17 mouse cellular contexts compared by ENCODE assay signal in genomic region chr12:85867125-85867524, GRCm38 (mm10). TPM values are rescaled to one million over a fixed set of nuclear protein-coding genes. Genes with fewer than 3 reads are reported as not detected.
DNase-seq lines count a peak whose midpoint lies in the region; ATAC-seq and TF ChIP-seq lines count a peak whose summit lies in the region.
"Had no signal": no experiment of that assay in that cellular context is flagged by ENCODE, and none has a peak within 500 bp of the region (broad histone marks: within the 10 kb centered on the region; RNA-seq: fewer than 3 reads in every experiment).

No protein-coding gene starts in this region.

- no peak overlapping the region for H3K4me3 ChIP-seq in intestine, postnatal 0 days (ENCODE audit: low read depth, low read length)
- no peak overlapping the region for H3K4me3 ChIP-seq in intestine, embryonic 16.5 days (ENCODE audit: low read length)
- H3K4me3 ChIP-seq in thymus, adult 2 months (ENCODE audit: control insufficient read depth, insufficient read depth, low read length) = no peak overlapping the region
- H3K4me3 ChIP-seq: limb, embryonic 13.5 days; megakaryocyte, embryonic 14.5 days; neural tube, embryonic 15.5 days had no signal

- 0 out of 2 replicates have a peak, but pooled peaks cover 8% of the 10 kb centered on the region for H3K36me3 ChIP-seq in intestine, postnatal 0 days (ENCODE audit: control insufficient read depth, insufficient read depth)
- no peaks in the 10 kb centered on the region for H3K36me3 ChIP-seq in intestine, embryonic 16.5 days (ENCODE audit: control insufficient read depth, insufficient read depth, low read length)
- no peaks in the 10 kb centered on the region for H3K36me3 ChIP-seq in thymus, adult 2 months (ENCODE audit: control insufficient read depth, insufficient read depth, low read length)
- H3K36me3 ChIP-seq in splenic B cell, adult 2 months (ENCODE audit: control insufficient read depth, insufficient read depth, low read length, poor library complexity, severe bottlenecking) = no peaks in the 10 kb centered on the region
- H3K36me3 ChIP-seq: limb, embryonic 13.5 days had no signal

- H3K9ac ChIP-seq in intestine, postnatal 0 days (ENCODE audit: low read depth, low read length) = no peak overlapping the region
- H3K9ac ChIP-seq in intestine, embryonic 16.5 days (ENCODE audit: low read depth, low read length) = no peak overlapping the region
- H3K9ac ChIP-seq: limb, embryonic 13.5 days; neural tube, embryonic 15.5 days had no signal

- H3K4me2 ChIP-seq in intestine, postnatal 0 days (replicated peaks; ENCODE audit: low read depth) = no peak overlapping the region
- no peak overlapping the region for H3K4me2 ChIP-seq in intestine, embryonic 16.5 days (ENCODE audit: low read depth, low read length)
- H3K4me2 ChIP-seq: limb, embryonic 13.5 days; neural tube, embryonic 15.5 days had no signal

- no peaks in the 10 kb centered on the region for H3K9me3 ChIP-seq in intestine, postnatal 0 days (ENCODE audit: control insufficient read depth)
- H3K9me3 ChIP-seq in intestine, embryonic 16.5 days (ENCODE audit: control insufficient read depth, low read length) = no peaks in the 10 kb centered on the region
- H3K9me3 ChIP-seq: limb, embryonic 13.5 days; megakaryocyte, embryonic 14.5 days; neural tube, embryonic 15.5 days had no signal

- peak; percentile 10 for DNase-seq in thymus, postnatal 25 days
- DNase-seq in thymus, adult 2 months = no peak
- DNase-seq in R1 (ENCODE audit: low read depth, low spot score) = peak; percentile 10
- peak; percentile 49 for DNase-seq in splenic B cell, adult 2 months (ENCODE audit: low read depth, low spot score)
- DNase-seq in adrenal gland, postnatal 4 days (ENCODE audit: low spot score in 2 of 2) = no peak
- no peak for DNase-seq in adrenal gland, postnatal 10 days
- DNase-seq: cerebellum, adult 8-10 months; heart, adult 18-20 months; kidney, postnatal 10 days; lung, adult 18-20 months; right cerebral cortex, adult 18-20 months had no signal

- no peak overlapping the region for H3K27ac ChIP-seq in intestine, postnatal 0 days (ENCODE audit: low read depth, low read length)
- no peak overlapping the region for H3K27ac ChIP-seq in intestine, embryonic 16.5 days (ENCODE audit: low read length)
- H3K27ac ChIP-seq in thymus, adult 2 months (ENCODE audit: control insufficient read depth, insufficient read depth, low read length) = no peak overlapping the region
- H3K27ac ChIP-seq: limb, embryonic 13.5 days; neural tube, embryonic 15.5 days had no signal

- no peak for TF ChIP-seq POLR2A in thymus, adult 2 months (IDR thresholded peaks at IDR 0.05; ENCODE audit: control insufficient read depth, extremely low read depth, insufficient read depth, low read length, poor library complexity)

- H3K4me1 ChIP-seq in intestine, postnatal 0 days (replicated peaks; ENCODE audit: control insufficient read depth, insufficient read depth, low read length) = no peaks in the 10 kb centered on the region
- peaks cover 6% of the 10 kb centered on the region for H3K4me1 ChIP-seq in intestine, embryonic 16.5 days (ENCODE audit: control insufficient read depth, insufficient read depth, low read length)
- H3K4me1 ChIP-seq in thymus, adult 2 months (replicated peaks; ENCODE audit: control insufficient read depth, insufficient read depth, low read length) = no peaks in the 10 kb centered on the region

- ATAC-seq in intestine, postnatal 0 days = no peak
- ATAC-seq in intestine, embryonic 16.5 days = no peak
- ATAC-seq: inflammation-experienced regulatory T-cells, adult 6 months had no signal

- peak; percentile 42 for TF ChIP-seq CTCF in intestine, postnatal 0 days (IDR thresholded peaks at IDR 0.05; ENCODE audit: low read depth)
- no peak for TF ChIP-seq CTCF in thymus, adult 2 months (IDR thresholded peaks at IDR 0.05; ENCODE audit: borderline replicate concordance, control insufficient read depth, extremely low read depth, insufficient read depth, low read length, poor library complexity)

- H3K27me3 ChIP-seq in intestine, postnatal 0 days (replicated peaks; ENCODE audit: control insufficient read depth, insufficient read depth, low read length) = no peaks in the 10 kb centered on the region
- H3K27me3 ChIP-seq in intestine, embryonic 16.5 days (replicated peaks; ENCODE audit: control insufficient read depth, insufficient read depth, low read length) = no peaks in the 10 kb centered on the region
- no peaks in the 10 kb centered on the region for H3K27me3 ChIP-seq in thymus, adult 2 months (ENCODE audit: control insufficient read depth, insufficient read depth, low read length)
- H3K27me3 ChIP-seq in splenic B cell, adult 2 months (ENCODE audit: control insufficient read depth, insufficient read depth, low read length, poor library complexity, severe bottlenecking) = no peaks in the 10 kb centered on the region
- H3K27me3 ChIP-seq: limb, embryonic 13.5 days; megakaryocyte, embryonic 14.5 days; neural tube, embryonic 15.5 days had no signal

RNA-seq across cellular contexts. Expression of gene Ttll5, which starts 42.7 kb away (rescaled TPM):
- 3.3 and 3.6 TPM in 2 replicates for polyA plus RNA-seq in intestine, postnatal 0 days (2015; fragmentation: Nextera tagmentation; extraction: Ambion mirVana)
- 8.2 and 10.3 TPM in 2 replicates for polyA plus RNA-seq in intestine, embryonic 16.5 days (2015; fragmentation: Nextera tagmentation; extraction: Ambion mirVana)
- 20.2 and 22.7 TPM in 2 replicates for polyA plus RNA-seq in thymus, adult 2 months (2012; rRNA removed)
- total RNA-seq in adrenal gland, postnatal 4 days (2021) = 10 to 100 TPM; 23.2 to 23.6 TPM
- 10 to 100 TPM; 13.1 to 24.7 TPM for total RNA-seq in adrenal gland, postnatal 10 days (2021)

RNA-seq across cellular contexts. Expression of gene Erg28, which starts 42.8 kb away (rescaled TPM):
- polyA plus RNA-seq in intestine, postnatal 0 days (2015; fragmentation: Nextera tagmentation; extraction: Ambion mirVana) = 114 and 116 TPM in 2 replicates
- 163 TPM in 2 replicates for polyA plus RNA-seq in intestine, embryonic 16.5 days (2015; fragmentation: Nextera tagmentation; extraction: Ambion mirVana)
- polyA plus RNA-seq in thymus, adult 2 months (2012; rRNA removed) = 41.4 and 44.4 TPM in 2 replicates
- total RNA-seq in adrenal gland, postnatal 4 days (2021) = 10 to 100 TPM; 41.3 to 44.4 TPM
- 10 to 100 TPM; 31.6 to 34.4 TPM for total RNA-seq in adrenal gland, postnatal 10 days (2021)

Comparison
In these comparisons a context has a peak if more than half of its experiments do, and no peak if none do; other contexts are left out.
1. DNase-seq: peak in thymus, postnatal 25 days (single experiment), R1 (single experiment) and splenic B cell, adult 2 months (single experiment); none in thymus, adult 2 months (single experiment), adrenal gland, postnatal 4 days (0 of 2) and adrenal gland, postnatal 10 days (single experiment).